Mouse (Mus musculus) bone marrow macrophage, adult 2 months (primary cell): ENCODE measurements around the gene Cela1. TPM values are rescaled to one million over a fixed set of nuclear protein-coding genes. Genes with fewer than 3 reads are reported as not detected.
A peak's percentile ranks its signal among the peaks of the same experiment; 100 is the strongest.

ENCODE experiments used
- H3K27ac ChIP-seq: 2 replicates; pipeline ENCODE4 v1.5.1; 2012; ENCODE audit warnings: low read depth, low read length; ENCODE audit not compliant: insufficient read depth
- H3K4me1 ChIP-seq: 2 replicates; pipeline ENCODE4 v1.6.1; 2012; ENCODE audit warnings: low read length; ENCODE audit not compliant: control insufficient read depth, insufficient read depth
- H3K4me3 ChIP-seq: 2 replicates; pipeline ENCODE4 v1.5.1; 2012; ENCODE audit warnings: mild to moderate bottlenecking, low read length, moderate library complexity; ENCODE audit not compliant: insufficient read depth
- CTCF ChIP-seq: IDR thresholded peaks from 2 replicates; pipeline ENCODE4 v1.5.1; 2012; ENCODE audit warnings: low read depth, mild to moderate bottlenecking, low read length, moderate library complexity
- POLR2A ChIP-seq: IDR thresholded peaks from 2 replicates; pipeline ENCODE4 v1.6.1; 2012; ENCODE audit warnings: mild to moderate bottlenecking, low read depth, low read length, borderline replicate concordance
- polyA plus RNA-seq: library from polyadenylated mRNA; stranded (reverse); fragments of >200 nt; gene quantifications from 2 replicates; pipeline ENCODE4 v1.2.4, GENCODE M21; 2012; ENCODE audit not compliant: missing spikeins, insufficient read depth, insufficient read length

Cela1 gene
- polyA plus RNA-seq = 4.9 and 5.1 TPM in 2 replicates

DNA sequence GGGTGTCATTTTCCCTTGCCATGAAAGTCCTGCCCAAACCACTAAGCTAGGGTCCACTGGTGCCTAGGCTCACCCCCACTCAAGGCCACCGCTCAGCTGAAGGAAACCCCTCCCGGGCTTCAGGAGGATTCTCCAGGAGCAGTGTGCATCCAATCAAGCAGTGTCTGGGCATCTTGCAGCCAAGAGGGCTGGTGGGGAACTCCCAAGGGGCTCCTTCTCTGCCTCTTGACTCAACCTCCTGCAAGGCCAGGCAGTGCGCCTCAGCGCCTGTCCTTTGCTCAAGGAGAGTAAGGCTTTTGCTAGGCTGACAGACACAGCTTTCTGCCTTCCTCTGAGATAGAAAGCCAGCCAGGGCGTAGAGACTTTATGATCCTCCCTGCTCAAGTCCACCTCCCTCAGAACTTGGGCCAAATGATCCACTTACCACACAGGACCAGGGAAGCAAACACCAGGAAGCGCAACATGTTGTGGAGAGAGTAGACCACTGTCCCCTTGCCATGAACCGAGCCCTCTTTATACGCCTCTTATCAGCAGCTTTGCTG is at the start of gene Cela1:
Gene Cela1 (minus strand): TSS at position 492 of the 542 bp plus-strand sequence.
- TF ChIP-seq CTCF = no peak
- no peak for TF ChIP-seq POLR2A
- H3K27ac ChIP-seq = peak within 1 kb of the TSS; percentile 76
- peak within 1 kb of the TSS; percentile 51 for H3K4me3 ChIP-seq
- H3K4me1 ChIP-seq = peaks cover 24% of the 10 kb centered on the region

DNA sequence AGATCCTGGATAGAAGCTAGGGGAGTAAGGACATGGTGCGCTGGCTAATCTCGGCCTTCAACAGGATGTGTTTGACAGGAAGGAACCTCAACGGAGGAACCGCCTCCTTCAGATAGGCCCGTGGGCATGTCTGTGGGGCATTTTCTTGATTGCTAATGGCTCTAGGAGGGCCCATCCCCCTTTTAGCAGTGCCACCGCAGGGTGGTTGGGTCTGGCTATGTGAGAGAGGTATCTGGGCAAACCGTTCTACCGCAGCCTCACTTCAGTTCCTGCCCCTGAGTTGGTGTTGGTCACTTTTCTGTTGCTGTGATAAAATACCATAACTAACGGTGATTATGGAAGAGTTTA is 48.2 kb upstream of the Cela1 start:
- no peak for TF ChIP-seq CTCF
- TF ChIP-seq POLR2A = no peak
- peaks cover 39% of the 10 kb centered on the region for H3K4me1 ChIP-seq
- no peak overlapping the region for H3K27ac ChIP-seq
- no peak overlapping the region for H3K4me3 ChIP-seq

DNA sequence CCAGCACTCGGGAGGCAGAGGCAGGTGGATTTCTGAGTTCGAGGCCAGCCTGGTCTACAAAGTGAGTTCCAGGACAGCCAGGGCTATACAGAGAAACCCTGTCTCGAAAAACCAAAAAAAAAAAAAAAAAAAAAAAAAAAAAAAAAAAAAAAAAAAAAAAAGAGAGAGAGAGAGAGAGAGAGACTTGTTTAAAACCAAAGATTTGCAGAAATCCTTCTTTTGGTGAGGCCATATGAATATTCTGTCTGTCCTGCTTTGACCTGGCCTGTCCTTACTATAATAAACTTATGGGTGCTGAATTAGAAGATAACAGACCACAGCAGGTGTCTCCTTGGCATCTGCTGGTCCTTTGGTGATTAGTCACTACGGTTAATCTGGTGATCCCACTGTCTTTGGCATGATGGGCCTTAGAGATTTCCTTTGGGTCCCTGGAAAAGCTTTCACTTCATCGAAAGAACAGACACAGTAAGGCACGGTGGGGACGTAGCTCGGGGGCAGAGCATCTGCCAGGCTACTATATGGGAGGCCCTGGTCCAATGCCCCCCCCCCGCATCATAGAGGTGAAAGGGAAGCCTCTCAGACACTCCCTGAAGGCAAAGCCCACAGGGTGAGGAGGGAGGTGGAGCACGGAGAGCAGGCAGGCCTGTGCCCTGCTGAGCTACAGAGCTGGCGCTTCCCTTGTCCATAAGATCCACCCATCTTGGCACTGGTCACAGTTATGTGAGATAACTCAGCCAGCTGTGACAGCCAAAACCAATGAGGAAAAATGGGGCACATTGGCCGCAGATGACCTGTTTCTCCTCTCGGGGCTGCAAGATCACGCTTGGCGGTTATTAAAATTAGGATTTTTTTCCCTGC is 47.6 kb upstream of the Cela1 start:
- H3K4me1 ChIP-seq = peaks cover 39% of the 10 kb centered on the region
- TF ChIP-seq POLR2A = no peak
- no peak for TF ChIP-seq CTCF
- no peak overlapping the region for H3K4me3 ChIP-seq
- no peak overlapping the region for H3K27ac ChIP-seq

DNA sequence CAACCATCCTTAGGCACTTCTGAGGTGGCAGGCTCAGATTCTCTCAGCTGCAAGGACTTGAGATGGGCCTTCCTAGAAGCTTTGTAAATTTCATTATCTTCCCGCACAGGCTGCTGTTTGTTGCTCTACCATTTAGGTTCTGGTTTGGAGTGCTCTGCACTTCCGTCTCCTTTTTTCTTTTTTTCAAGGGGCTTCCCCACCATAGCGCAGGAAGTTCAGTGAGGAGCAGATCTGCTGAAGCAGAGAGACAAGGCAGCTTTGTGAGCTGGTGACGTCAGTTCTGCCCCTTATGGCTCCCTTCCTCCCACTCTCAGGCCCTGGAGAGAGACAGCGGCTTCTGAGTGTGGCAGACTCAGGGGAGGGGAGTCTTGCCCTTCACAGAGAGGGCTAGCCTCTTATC is 44.9 kb upstream of the Cela1 start:
- TF ChIP-seq CTCF (no peak), POLR2A (no peak)
- peaks cover 38% of the 10 kb centered on the region for H3K4me1 ChIP-seq
- peak overlapping the region; percentile 15; the same call in 1 of the 2 replicates for H3K4me3 ChIP-seq
- H3K27ac ChIP-seq = peak overlapping the region; percentile 54

DNA sequence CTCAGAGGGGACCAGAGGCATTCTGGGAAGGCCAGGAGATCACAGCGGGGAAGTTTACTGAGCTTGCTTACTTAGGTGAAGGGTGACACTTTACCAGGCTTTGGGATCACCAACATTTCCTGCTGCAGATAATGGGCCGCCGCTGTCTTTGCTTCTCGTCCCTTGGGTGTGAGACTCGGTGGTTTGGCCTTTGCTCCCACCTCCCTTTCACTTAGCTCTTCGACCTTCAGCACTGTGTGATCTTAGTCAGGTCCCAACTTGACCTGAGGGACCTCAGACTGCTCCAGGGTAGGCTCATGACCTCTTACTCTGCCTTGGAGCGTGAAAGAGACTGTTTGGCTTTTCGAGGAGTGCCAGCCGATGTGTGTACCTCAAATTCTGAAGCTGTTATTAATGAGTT is 43.4 kb upstream of the Cela1 start:
- peaks cover 34% of the 10 kb centered on the region for H3K4me1 ChIP-seq
- H3K4me3 ChIP-seq = no peak overlapping the region
- TF ChIP-seq POLR2A (no peak), CTCF (no peak)
- H3K27ac ChIP-seq = no peak overlapping the region

DNA sequence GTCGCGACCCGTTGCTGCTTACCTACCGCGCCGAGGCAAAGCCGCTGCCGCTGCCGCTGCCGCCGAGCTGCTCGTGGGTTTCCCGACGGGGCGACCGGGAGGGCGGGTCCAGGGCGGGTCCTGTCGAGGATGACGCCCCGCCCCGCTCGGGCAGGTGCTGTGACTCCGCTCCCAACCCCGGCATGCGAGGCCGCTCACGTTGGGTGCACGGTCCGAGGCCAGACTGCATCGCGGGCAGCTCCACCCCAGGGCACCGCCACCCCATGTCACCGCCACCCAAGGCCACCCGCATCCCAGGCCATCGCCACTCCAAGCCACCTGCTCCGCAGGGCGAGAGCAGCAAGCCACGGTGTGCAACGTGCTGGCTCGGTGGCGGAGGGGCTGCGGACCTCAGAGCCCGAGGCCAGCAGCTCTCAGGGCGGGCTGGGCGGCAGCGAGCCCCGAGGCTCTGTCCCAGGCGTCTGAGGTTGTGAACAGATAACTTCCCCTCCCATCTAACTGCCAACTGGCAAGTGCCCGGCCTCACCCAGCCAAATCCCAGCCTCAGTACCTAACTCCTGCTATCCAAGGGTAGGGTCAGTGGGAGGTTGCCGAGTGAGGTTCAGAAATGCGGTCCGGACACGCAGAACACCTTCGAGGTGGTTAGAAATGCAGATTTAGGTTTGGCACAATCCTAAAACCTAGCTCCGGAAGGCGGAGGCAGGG is 41.7 kb upstream of the Cela1 start, which contains the start of gene Galnt6:
Gene Galnt6 (minus strand): TSS at position 96 of the 705 bp plus-strand sequence.
- Histone ChIP-seq H3K4me3 (peak within 1 kb of the TSS; percentile 78), H3K4me1 (peaks cover 34% of the 10 kb centered on the region), H3K27ac (peak within 1 kb of the TSS; percentile 76)
- no peak for TF ChIP-seq POLR2A
- TF ChIP-seq CTCF = no peak

DNA sequence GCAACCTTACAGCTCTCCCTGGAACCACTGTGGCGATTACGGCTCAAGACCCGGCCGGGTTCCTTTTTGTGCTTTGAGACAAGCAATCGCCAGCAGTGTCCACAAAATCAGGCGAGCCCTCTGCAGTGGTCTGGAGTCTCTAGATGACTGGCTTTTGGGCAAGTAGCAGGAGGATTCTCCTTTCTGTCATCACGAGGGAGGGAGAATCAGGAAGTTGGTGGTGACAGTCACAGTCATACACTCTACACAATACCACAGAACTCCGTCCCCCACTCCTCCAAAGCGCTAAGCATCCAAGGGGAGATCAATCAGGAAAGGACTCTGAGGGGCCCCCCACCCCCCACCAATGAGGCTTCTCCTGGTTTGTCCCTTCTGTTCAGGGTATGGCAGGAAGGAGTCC is 40.9 kb upstream of the Cela1 start:
- Histone ChIP-seq H3K4me1 (peaks cover 30% of the 10 kb centered on the region), H3K27ac (peak overlapping the region; percentile 76), H3K4me3 (peak overlapping the region; percentile 78)
- TF ChIP-seq CTCF (no peak; the same call in 1 of the 2 replicates), POLR2A (no peak)

DNA sequence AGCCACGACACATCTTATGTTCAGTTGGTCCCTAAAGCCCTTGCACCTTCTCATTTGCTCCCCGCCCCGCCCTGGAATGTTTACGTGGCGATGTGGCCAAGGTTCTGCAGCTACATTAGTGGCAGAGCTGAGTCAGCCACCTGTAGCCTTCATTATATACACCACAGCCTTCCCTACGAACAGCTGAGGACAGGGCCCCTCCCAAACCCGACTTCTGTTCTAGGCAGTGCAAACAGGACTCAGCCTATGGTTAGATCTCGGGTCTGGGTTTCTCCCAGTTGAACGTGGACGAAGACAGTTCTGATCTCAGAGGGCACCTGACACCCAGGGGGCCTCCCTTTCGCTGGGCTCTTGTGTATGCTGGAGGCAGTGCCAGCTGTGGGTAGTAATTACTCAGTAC is 40.1 kb upstream of the Cela1 start:
- peak overlapping the region; percentile 76; the same call in 1 of the 2 replicates for H3K27ac ChIP-seq

DNA sequence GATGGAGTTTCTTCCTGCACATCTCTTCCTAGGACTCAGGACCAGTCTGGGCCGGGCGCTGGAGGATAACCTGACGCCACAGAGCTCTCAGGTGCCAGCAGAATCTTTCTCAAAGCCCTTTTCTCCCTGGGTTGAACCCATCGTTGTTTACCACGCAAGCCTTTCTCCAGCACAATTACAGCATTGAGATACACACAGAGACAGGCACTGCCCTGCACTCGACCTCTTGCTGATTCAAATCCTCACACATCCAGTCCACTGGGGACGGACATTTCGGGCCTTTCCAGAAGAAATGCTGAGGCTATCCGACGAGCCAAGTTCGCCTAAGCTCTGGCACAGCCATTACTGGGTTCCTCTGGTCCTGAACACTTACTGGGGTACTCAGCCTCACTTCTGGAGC is 39.0 kb upstream of the Cela1 start:
- Histone ChIP-seq H3K4me3 (no peak overlapping the region), H3K4me1 (peaks cover 22% of the 10 kb centered on the region), H3K27ac (no peak overlapping the region)
- TF ChIP-seq CTCF = no peak
- TF ChIP-seq POLR2A = no peak

More for the DNA sequence above, 40.1 kb upstream of the Cela1 start:
- TF ChIP-seq CTCF = no peak
- TF ChIP-seq POLR2A = no peak
- H3K4me3 ChIP-seq = peak overlapping the region; percentile 78
- H3K4me1 ChIP-seq = peaks cover 23% of the 10 kb centered on the region
